Mouse (Mus musculus): Measurements from ENCODE around the gene Aqp9.

Gene Aqp9

DNA sequence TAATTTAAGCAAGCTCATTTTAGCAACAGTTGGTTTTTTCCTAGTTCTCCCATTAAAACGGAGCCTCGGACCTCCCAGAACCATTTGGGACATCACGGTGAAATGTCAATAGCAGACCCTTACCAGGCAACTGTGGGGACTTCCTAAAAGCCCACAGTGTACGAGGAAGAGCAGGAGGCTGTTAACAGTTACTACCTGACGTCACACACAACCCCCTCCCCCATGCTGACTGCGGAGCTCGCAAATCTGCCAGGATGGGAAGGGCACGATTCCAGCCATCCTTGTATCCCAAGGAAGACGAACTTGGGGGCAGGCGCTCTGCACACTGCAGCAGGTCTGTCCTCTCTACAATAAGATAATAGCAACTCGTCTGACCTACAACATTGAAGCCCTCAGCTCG lies at the start of gene Aqp9:
Aqp9 (minus strand) TSS at position 172 of the 400 bp plus-strand sequence.
- no peak for DNase-seq (ENCODE audit: inconsistent ontology term)

DNA sequence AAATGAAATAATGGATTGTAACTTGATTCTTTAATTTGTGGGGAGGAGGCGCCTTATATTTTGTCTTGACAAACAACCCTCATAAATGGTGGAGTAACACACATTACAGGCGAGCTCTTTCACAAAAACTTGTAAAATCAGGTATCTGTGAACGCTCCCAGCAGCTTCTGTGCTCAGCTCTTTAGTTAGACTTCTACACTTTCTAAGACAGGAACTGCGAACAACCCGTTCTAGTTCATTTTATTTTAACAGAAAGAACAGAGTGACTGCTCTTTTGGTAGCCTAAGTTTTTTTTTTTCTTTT lies 49.3 kb upstream of the Aqp9 start:
- DNase-seq (ENCODE audit: inconsistent ontology term), result peak; percentile 34

DNA sequence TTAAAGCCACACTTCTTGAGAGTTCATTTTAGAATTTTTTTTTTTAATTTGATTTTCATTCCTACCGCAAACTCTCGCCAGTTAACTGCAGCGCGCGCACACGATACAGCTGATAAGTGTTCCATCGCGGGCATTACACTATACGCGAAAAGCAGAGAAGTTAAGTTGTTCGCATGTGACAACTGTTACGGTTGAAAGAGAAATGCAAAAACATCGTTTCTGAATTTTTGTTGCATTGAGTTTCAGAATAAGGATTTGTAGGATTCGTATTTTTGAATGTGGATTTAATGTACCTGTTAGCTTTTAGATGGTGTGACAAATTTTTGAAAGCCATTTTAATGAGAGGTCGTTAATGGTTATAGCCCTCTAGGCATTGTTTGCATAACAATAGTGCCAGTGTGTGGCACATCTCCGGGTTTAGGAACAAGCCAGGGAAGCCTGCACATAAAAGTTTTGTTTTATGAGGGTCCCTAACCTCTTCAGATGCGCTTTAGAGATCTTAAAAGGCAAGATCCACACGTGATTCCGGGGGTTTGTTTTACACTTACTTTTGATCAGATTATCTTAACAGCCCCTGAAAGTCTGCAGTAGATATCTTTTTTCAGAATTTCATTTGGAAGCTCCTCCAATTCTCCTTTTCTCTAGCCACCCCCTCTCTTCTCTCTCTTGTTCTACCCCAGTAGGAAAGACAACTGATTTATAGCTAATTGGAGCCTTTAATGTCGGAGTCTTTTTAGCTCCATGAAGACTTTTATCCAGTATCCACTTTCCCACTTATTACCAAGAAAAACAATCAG lies 48.7 kb upstream of the Aqp9 start:
- DNase-seq (ENCODE audit: inconsistent ontology term), result no peak

DNA sequence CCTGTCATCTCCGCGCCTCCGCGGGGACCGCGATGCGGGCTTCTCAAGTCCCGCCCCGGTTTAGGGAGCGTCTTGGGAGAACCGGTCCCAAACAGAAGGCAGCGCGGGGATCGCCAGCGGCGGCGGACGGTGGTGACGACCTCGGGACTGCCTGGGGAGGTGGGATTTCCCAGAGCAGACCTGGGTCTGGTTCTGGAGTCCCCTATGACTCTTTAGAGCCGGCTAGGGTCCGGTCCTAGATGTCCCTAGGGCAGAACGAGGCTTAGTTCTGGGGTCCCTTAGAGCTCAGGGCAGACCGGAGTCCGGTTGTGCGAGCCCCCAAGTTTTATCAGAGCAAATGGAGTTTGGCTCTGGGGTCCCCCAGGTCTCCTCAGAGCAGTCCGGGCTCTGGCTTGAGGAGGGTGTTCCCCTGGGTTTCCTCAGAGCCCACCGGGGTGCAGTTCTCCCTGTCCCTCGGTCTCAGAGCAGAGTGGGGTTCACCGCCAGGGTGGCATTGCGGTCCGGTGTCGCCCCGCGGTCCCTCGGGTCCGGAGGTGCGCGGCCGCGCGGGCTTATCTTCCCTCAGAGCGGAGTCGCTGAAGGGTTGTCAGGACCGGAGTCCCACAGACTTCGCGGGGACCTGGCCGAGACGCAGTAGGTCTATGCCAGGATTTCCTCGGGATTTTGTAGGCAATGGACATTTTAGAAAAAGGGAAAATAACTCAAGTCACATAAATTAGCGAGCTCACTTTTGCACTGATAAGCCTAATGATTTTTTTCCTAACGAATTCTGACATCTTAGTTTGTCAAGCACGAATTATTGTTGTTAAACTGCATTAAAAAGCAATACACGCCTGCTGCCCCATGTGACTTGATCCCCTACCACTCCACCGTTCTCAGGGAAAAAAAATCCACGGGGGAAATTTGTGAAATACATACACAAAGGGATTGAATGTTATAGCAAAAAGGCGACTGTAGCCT lies 47.8 kb upstream of the Aqp9 start:
- peak; percentile 43 for DNase-seq (ENCODE audit: inconsistent ontology term)

DNA sequence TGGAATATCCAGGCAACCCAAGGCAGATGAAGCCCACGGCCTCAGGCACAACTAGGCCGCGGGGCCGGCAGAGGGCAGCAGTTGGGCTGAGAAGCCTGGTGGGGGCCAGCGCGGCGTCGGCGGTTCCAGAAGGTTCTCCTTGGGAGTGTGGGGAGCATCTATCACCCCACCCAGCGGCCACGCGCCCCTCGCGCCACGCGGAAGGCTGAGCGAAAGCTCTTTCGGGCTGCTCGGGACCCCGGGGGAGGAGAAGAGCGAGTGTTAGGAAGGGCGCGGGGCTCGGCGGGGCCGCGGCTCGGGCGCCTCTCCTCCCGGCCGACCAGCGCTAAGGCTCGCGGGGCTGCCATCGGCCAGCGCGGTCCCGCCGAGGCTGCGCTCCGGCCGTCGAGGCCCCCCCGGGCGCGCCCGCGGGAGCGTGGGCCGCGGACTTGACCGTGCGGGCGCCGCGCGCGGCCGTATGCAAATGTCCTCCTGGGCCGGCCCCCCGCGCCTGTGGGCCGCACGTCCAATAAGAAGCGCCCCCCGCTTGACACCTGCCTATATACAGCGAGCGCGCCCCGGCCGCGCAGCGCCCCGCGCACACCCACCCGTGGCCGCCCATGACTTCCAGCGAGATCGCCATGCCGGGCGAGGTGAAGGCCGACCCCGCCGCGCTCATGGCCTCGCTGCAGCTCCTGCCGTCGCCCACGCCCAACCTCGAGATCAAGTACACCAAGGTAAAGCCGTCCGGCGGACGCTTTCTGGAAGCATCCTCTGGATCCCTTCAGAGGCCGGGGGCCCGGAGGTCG lies 47.0 kb upstream of the Aqp9 start, which contains the start of gene Aldh1a2:
Aldh1a2 (plus strand) TSS at position 542 of the 788 bp plus-strand sequence.
- peak; percentile 64 for DNase-seq (ENCODE audit: inconsistent ontology term)

DNA sequence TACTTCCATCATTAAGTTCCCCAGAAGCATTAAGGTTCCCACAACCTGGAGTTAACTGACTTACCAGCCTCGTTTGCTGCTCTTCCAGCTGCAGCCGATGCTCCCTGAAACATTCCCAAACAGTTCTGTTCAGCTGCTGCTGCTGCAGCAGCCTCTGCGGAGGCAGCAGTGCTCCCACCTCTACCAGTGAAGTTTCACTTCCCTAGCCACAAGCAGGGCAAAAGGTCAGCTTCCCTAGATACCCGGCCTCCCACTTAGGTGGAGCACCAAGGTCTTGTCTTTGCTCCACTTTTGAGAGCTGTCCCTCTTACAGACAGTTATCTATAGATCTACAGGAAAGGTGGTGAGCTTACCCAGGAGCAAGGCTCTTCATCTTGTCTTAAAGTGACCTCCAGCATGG lies 45.2 kb upstream of the Aqp9 start:
- DNase-seq (ENCODE audit: inconsistent ontology term), result no peak

DNA sequence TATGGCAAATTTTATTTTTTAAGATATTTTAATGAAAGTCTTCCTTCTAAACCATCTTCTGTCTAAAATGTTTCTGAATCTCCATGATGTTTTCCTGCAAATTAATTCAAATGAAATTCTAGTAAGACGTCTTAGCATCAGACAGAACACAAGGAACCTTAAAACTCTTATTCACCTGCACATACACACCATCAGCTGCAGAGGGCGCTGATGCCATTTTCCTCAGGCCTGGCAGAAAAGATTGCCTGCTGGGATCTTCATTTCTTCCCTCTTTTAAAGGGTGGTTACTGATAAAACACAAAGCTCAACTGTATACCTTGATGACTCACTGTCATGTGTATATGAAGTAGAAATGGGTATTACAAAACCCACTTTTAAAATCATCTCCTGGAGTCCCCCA lies 42.4 kb upstream of the Aqp9 start:
- DNase-seq (ENCODE audit: inconsistent ontology term), result peak; percentile 29

DNA sequence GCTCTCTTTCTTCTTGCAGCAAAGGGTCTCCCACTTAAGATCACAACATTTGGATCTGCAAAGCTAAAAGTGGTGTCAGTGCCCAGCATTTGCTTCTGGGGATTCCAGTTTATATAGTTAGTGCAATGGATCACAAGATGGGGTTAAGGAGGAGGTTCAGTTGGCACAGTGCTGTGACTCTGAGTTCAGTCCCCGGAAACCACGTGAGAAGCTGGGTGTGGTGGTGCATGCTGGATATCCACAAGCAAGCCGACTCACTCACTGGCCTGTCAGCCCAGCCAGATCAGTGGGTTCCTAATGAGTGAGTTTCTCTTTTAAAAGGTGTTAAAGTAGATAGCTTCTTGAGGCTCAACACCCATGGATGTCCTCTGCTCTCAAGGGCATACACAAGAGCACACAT lies 40.8 kb upstream of the Aqp9 start:
- no peak for DNase-seq (ENCODE audit: inconsistent ontology term)

DNA sequence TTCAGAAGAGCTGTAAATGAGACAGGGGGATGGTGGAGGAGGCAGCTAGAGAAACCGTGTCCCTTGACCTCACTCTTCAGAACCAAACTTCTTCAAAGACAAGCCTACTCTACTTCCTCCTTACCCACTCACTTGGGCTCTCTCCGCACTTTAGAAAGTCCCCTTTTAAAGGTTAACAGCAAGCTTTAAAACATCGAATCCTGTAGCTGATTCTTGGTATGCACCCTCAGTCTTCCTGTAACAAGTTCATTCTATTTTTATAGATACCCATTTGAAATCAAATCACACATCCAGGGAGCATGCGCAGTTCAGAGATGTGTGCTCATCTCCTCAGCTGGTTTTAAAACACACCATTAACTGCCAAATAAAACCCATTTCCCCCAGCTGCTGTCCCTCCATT lies 33.8 kb upstream of the Aqp9 start:
- DNase-seq (ENCODE audit: inconsistent ontology term), result no peak

DNA sequence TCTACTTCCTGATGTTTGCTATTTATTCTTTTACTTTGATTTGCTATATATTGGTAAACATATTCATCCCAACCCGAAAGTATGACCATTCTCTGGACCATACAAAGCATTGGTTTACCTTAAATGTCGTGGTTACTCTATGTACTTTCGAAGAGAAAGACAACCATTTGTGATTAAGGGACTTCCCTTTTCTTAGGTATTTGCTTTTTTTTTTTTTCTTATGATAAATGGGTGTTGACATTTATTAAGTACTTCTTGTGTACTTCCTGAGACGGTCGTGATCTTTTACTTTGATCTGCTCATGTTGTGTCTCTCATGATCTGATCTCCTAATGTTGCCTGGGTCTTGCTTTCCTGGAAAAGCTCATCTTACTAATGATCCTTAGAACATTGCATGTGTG lies 30.3 kb upstream of the Aqp9 start:
- DNase-seq (ENCODE audit: inconsistent ontology term), result no peak

DNA sequence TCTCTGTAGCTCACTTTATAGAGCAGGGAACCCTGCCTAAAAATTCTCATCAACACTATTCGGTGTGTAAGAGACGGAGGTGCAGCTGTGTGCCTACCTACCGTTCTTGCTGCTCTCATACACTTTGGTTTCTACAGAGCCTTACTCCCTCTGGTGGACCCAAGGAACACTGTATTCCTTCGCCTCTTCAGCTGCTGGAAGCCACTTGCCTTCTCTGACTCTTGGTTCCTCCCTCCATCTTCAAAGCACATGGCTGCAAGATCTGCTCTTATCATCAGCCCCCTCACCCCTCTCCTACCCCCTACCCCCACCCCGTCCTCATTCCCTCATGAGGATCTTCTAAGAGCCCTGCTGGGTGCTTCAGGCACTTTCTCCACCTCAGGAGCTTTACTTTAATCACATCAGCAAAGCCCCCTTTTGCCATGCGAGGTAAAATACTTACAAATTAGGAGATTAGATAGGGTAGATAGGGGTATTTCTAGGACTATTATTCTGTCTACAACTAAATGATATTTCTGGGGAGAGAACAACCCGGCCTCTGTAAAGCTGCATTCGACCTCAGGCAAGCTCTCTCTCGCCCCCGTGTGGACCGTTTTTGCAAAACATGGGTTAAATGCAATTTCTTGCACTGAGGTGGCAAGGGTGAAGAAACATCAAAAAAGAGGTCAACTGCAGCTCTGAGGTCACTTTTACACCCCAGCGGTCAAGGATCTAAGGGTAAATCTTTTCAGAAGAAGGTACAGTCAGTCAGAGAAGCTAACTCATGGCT lies 20.3 kb upstream of the Aqp9 start:
- DNase-seq (ENCODE audit: inconsistent ontology term), result peak; percentile 52

DNA sequence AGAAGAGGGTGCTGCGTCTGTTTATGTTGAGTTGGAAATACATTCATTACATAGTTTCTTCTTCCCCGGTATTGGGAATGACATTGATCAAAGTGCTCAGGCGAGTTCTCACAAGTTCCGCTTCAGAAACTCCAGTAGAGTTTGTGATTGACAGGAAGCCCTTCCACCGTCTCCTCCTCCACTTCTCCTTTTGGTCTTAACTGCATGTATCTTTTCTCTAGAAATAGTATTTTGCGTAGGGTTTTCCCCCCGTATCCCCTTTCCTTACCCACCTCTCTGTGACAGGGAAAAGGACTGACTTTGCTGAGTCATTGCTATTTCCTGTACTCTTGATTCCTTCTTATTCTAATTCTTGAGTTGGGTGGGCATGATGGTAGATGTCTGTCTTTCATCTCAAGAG lies 18.9 kb upstream of the Aqp9 start:
- no peak for DNase-seq (ENCODE audit: inconsistent ontology term)

DNA sequence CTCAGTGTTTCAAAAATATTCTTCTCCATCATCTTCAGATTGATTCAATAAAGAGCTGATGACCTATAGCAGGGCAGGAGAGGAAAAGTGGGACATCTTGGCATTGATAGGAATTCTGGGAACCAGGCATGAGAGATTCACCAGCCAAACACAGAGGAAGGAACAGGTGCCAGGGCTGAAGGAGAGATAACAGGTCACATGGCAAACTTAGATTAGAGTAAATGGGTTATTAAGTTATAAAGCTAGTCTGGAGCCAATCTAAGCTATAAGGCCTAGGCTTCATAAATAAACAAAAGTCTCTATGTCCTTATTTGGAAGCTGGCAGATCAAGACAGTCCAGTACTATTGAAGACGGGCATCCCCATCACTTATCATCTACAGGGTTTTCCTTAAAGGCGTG lies 17.3 kb upstream of the Aqp9 start:
- DNase-seq (ENCODE audit: inconsistent ontology term), result no peak

DNA sequence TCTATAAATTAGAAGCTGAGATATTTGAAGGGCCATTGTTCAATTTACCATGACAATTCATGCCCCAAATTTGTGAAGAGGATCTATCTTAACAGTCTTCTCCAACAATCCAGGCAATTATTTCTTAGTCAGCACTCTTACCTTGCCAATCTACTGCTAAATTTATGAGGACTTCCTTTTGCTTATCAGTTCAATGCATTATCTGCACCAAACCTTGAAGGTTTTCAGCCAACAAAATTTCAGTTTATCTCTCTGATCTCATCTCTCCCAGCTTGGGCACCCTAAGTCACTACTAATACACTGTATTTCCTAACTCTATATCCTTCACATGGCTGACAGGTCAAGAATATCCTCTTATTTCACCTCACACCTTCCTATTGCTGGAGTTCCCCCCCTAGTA lies 16.8 kb upstream of the Aqp9 start:
- no peak for DNase-seq (ENCODE audit: inconsistent ontology term)

DNA sequence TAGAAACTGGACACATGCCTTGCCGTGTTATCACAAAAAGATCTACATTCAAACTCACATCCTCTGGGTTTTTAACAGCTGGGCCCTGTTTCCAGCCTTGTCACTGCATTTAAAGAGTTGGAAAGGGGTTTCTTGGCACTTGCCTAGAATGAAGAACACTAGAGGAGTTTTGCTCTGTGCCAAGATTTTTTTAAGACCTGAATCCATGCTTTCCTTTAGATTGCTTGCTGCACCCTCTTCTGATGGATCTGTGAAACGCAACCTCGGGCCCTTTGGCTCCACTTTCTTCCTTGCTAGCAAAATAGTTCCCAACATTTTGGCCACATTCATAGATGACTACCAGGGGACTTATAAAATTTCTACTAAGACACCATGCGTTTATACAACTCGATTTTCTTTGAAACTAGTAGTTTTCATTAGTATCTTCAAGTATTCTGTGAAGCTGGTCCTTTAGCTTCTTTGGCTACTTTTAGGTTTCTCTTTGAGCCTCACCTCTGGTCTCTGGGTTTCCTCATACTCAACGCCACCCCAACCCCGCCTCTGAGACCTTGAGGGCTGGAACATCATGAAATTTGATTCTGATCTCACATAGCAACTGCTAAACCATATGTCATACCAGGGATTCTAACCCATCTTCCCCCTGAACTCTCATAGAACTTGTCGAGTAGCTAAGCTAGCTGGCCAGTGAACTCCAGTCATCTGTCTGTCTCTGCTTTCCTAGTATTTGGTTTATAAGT lies 11.7 kb upstream of the Aqp9 start:
- no peak for DNase-seq (ENCODE audit: inconsistent ontology term)

DNA sequence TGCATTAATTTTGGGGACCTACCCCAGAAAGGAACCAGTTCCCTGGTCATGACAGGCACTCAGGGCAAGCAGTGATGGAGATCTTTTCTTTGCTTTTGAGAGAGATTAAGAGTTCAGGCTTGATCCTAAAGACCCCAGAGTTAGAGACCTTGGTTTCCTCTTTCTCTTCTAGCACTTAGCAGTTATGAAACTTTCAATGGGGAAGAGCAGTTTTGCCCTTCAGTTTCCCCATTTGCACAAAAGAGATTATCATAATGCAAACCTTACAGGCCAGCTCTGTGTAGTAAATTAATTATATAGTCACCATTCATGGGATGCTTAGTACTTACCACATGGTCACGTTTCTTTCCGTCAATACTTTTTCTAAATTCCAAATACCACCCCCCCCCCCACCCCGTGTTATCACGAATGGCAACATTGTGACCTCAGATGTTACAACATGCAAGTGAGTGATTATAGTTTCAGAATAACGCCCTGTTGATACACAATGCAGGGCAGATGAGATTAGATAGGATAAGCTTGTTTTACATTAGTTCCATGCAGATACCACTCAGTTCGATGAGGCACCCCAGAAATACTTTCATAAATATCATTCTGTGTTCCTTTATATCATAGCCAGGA lies 10.9 kb upstream of the Aqp9 start:
- no peak for DNase-seq (ENCODE audit: inconsistent ontology term)

DNA sequence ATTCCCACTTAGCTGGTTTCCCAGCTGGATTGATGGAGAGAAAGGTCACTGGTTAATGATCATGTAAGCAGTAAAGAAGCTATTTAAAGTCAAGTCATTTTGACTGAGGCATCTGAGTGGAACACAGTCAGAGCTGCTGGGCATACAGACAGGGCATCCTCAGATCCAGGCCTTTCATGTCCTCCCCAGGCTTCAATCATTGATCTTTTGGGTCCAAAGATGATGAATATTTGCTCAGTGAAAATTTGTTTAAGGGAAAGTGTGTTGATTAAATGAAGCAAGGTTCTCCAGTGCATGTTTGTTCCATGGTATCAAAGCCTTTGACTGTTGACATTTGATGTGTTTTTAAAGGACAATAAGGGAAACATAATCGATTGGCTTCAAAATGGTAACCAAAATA lies 7.2 kb upstream of the Aqp9 start:
- DNase-seq (ENCODE audit: inconsistent ontology term), result no peak

DNA sequence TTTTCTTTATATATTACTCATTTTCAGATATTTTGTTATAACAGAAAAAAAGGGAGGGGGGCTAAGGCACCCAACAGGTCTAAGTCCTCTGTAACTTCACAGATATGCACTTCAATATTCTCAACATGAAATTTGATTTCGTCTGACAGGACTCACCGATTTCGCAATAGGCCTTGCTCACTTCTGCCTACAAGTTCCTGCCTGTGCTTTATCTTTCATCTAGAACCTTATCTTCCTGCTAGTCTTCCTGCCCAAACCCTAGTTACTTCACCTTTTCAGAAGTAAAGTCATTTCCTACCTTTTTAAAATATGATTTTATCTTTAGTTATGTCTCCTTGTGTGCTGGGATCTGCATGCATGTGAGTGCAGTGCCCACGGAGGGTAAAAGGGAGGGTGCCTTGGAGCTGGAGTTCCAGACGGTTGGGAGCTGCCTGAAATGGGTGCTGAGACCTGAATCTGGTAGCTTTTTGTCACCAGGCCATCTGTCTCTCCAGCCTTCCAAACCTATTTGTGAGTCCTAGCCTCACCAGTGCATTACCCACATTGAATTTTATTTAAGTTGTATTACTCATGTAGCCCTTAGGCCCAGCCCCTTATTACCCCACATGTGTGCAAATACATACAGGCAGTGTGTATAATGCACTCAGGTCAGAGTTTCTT lies 6.0 kb upstream of the Aqp9 start:
- no peak for DNase-seq (ENCODE audit: inconsistent ontology term)

DNA sequence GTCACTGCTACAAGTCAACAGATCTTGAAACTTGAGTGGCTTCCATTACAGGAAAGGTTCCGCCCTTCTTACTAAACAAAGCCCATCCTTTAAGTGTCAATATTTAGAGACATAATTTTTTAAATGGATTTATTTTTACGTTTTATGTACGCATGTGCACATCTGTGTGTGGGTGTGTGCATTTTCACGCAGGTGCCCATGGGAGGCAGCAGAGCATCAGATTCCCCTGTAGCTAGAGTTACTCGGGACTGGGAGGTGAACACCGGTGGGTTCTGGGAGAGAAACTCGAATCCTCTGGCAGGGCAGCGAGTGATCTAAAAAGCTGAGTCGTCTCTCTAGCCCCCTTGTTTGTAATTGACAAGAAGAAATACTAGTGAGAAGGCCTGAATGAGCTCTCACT lies 5.1 kb upstream of the Aqp9 start:
- DNase-seq (ENCODE audit: inconsistent ontology term), result no peak
